Mouse (Mus musculus) liver, postnatal 0 days (tissue): Measurements from ENCODE around the gene Ackr2.

Experiments used
- CTCF ChIP-seq: sonication (generic); IDR thresholded peaks from 2 replicates; pipeline ENCODE4 v1.5.1; 2016; ENCODE audit warnings: antibody characterized with exemption, low read depth
- EP300 ChIP-seq: IDR thresholded peaks from 2 replicates; pipeline ENCODE4 v1.6.1; 2016; ENCODE audit warnings: antibody characterized with exemption, low read depth, mild to moderate bottlenecking

DNA sequence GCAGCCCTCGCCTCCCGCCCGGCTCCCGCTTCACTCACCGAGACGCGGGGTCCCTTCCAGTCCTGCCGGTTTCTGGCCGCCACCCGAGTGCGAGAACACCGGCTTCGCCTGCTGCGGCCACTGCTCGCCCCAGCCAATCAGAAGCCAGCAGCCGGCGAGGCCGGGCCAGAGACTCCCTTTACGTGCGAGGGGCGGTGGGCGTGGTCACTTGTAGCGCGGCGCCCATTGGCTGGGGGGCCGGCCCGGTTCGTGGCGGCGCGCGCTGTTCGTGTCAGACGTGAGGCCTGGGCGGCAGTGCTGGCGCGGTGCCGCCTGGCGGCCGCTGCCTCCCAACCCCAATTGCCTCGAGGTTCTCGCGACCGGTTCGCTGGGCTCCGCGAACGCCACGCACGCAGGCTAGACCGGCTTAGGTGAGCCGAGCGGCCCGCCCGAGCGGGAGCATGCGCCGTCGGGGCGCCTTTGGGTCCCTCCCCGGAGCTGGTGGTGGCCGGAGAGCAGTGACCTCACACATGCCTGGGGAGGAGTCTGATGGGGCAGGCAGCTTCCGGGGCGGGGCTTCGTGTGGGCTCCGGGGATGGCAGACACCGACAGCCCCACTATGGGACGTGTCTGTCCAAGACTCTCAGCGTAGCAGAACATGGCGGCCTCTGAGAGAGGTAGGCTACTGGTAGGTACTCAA lies 40.5 kb upstream of the Ackr2 start:
- TF ChIP-seq CTCF (peak; percentile 51), EP300 (no peak)
